Mouse (Mus musculus) R1 (cell line): ENCODE measurements at regions not wholly inside any gene's neighbourhood (a gene's known extent, or its start where the extent isn't known, plus 50 kb on each side); places are given as distances from the start of the nearest gene placed in this dataset.

Experiments
- DNase-seq: peaks from one replicate; pipeline ENCODE4 v3.0.0-alpha.2; 2018; ENCODE audit warnings: low read depth, low spot score

GRCm38 (mm10) chr3:46771805-46772204 is 323.8 kb upstream of the Pabpc4l start:
- DNase-seq, result peak; percentile 32

GRCm38 (mm10) chr3:46764939-46765338 is 316.9 kb upstream of the Pabpc4l start:
- DNase-seq, result no peak

- DNase-seq, result no peak
These were observed 310.5 kb upstream of the Pabpc4l start for GRCm38 (mm10) chr3:46758500-46758899.

GRCm38 (mm10) chr3:46727679-46728078 is 279.7 kb upstream of the Pabpc4l start:
- no peak for DNase-seq

GRCm38 (mm10) chr3:46701649-46702048 is 253.6 kb upstream of the Pabpc4l start:
- no peak for DNase-seq

GRCm38 (mm10) chr3:46687680-46688420 is 239.8 kb upstream of the Pabpc4l start:
- DNase-seq, result peak; percentile 64
